Mouse (Mus musculus): Measurements from ENCODE around the gene Ash1l. TPM values are rescaled to one million over a fixed set of nuclear protein-coding genes. Genes with fewer than 3 reads are reported as not detected.

Gene Ash1l
- total RNA-seq, 2 experiments from 2014 or later, result 37.8 to 41.8 TPM

Other genes starting within 250 kb of the Ash1l start
- 10 to 100 TPM; 32.1 to 33.2 TPM for gene Rit1, start 233.8 kb upstream of the Ash1l start, total RNA-seq (2021)
- 1 to 10 TPM; 5.5 to 6.2 TPM for gene Syt11, start 175.5 kb upstream of the Ash1l start, total RNA-seq (2021)
- 10 to 100 TPM; 24.6 to 27.5 TPM for gene Gon4l, start 115.4 kb upstream of the Ash1l start, total RNA-seq (2021)
- gene Msto1, start 36.6 kb upstream of the Ash1l start, total RNA-seq (2021), result 10 to 100 TPM; 27.5 to 31.7 TPM
- gene Dap3, start 559 bp downstream of the Ash1l start, total RNA-seq (2021), result 10 to 100 TPM; 72.7 to 75.8 TPM
- gene Rusc1, start 142.7 kb downstream of the Ash1l start, total RNA-seq (2021), result 10 to 100 TPM; 13.3 to 14.0 TPM
- gene Gm43738, start 150.5 kb downstream of the Ash1l start, total RNA-seq (2021), result not detected
- gene Fdps, start 151.3 kb downstream of the Ash1l start, total RNA-seq (2021), result 10 to 100 TPM; 61.4 to 80.2 TPM
- 1 to 10 TPM in 1 of 2 experiments, not detected in 1; 1.1 TPM for gene Pklr, start 185.5 kb downstream of the Ash1l start, total RNA-seq (2021)
- gene Hcn3, start 209.6 kb downstream of the Ash1l start, total RNA-seq (2021), result under 1 TPM; 0.39 to 0.91 TPM
- gene Clk2, start 214.2 kb downstream of the Ash1l start, total RNA-seq (2021), result 10 to 100 TPM; 31.1 to 39.0 TPM
- 10 to 100 TPM; 41.8 to 43.1 TPM for gene Scamp3, start 226.9 kb downstream of the Ash1l start, total RNA-seq (2021)
- 10 to 100 TPM; 19.2 to 22.1 TPM for gene Fam189b, start 232.5 kb downstream of the Ash1l start, total RNA-seq (2021)

Measured in gastrocnemius, postnatal 4 days (tissue).